Mouse (Mus musculus) heart, adult 8-10 months (tissue): ENCODE measurements around the gene Fbxw9. TPM values are rescaled to one million over a fixed set of nuclear protein-coding genes. Genes with fewer than 3 reads are reported as not detected.
A peak's percentile ranks its signal among the peaks of the same experiment; 100 is the strongest.

ENCODE experiments used
- DNase-seq: peaks from one replicate; pipeline ENCODE4 v3.0.0; 2022; ENCODE audit warnings: low spot score
- microRNA-seq: library from miRNA; unstranded; fragments of <30 nt; microRNA quantifications from one replicate; pipeline ENCODE4 v1.2.0, GENCODE M21; 2022
- total RNA-seq, 4 experiments: library from RNA; stranded (reverse); gene quantifications; 2 replicates each; pipeline ENCODE4 v1.2.4; 2022

Fbxw9 gene
- total RNA-seq, 4 experiments from 2014 or later, result 2.9 to 4.0 (median 3.3) TPM

DNA sequence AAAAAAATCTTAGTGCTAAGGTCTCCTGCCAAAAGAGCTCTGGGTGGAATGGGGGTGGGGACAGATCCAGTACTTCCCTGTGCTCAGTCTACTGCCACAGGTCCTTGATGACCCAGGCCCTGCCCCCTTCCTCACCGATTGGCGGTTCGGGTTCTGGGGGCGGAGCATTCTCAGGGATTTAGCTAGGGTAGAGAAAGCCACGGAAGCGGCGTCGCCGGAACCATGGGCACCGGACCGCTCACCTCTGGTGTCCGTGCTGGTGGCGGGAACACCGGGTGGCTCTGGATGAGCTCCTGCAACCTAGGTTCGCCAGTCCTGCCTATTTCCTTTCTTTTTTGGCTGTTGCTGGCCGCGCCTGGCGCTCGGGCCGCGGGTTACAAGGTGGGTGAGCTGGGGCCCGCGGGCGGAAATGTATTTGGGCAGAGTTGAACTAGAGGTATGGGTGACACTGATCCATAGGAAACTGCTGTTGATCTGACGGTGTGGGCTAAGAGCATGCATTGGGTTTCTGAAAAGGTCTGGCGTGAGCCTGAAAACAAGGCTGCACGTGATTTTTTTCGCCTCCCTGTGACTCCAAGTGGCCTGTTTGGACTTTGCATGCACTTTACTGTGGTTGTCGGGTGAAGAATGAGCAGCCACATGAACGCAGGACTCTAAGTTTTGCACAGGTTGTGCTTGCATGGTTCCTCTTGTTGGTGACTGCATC, 23.4 kb downstream of the Fbxw9 start, which contains the start of gene Man2b1:
TSS of gene Man2b1 (plus strand) at position 163 of the 706 bp plus-strand sequence.
- DNase-seq, result peak; percentile 90

DNA sequence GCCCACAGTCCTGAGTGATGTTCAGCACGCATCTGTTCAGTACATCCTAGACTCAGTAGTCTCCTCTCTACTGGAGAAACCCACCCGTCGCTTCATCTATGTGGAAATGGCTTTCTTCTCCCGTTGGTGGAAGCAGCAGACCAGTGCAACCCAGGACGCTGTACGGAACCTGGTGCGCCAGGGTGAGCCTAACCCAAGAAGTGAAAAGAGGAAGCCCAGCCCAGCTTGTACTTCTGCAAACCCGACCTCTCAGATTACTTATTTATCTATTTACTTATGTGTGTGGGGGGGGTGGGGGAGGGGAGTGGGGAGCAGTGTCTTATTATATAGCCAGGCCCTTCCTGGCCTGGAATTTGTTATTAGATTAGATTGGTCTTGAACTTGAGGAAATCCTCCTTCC, 24.8 kb downstream of the Fbxw9 start:
- no peak for DNase-seq

DNA sequence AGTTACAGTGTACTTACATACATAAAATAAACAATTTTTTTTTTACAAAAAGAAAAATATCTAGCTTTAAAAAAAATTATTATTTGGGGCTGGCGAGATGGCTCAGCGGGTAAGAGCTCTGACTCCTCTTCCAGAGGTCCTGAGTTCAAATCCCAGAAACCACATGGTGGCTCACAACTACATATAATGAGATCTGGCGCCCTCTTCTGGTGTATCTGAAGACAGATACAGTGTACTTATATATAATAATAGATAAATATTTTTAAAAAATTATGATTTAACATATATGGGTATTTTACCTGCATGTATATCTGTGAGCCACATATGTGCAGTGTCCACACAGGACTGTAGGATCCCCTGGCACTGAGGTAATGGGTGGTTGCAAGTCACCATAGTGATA, 26.4 kb downstream of the Fbxw9 start:
- no peak for DNase-seq

DNA sequence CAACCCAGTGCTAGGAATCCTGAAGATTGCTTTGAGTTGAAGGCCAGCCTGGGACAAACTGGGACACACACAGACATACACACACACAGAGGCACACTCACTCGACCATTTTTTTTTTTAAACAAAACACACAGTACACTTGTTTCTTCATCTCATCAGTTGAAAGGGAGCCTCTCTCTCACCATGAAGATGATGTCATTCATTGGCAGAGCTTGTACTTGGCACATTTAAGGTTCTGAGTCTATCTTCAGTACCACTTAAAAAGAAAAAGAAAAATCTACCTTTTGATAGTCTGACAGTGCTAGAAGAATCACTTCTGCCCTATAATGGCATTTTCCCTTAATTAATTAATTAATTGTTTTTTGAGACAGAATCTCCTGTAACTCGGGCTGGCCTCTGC, 28.9 kb downstream of the Fbxw9 start:
- no peak for DNase-seq

DNA sequence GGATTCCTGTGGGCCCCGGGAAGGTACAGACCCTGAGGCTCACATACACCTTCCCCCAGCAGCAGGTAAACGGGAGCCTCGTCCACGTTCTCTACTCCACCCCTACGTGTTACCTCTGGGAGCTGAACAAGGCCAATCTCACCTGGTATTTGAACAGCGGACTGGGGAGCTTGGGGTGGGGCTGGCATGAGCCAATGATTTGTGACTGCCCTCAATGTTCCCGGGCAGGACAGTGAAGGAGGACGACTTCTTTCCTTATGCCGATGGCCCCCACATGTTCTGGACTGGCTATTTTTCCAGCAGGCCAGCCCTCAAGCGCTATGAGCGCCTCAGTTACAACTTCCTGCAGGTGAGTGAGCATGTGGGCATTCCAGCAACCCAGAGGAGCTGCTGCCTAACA, 31.0 kb downstream of the Fbxw9 start:
- DNase-seq, result no peak

DNA sequence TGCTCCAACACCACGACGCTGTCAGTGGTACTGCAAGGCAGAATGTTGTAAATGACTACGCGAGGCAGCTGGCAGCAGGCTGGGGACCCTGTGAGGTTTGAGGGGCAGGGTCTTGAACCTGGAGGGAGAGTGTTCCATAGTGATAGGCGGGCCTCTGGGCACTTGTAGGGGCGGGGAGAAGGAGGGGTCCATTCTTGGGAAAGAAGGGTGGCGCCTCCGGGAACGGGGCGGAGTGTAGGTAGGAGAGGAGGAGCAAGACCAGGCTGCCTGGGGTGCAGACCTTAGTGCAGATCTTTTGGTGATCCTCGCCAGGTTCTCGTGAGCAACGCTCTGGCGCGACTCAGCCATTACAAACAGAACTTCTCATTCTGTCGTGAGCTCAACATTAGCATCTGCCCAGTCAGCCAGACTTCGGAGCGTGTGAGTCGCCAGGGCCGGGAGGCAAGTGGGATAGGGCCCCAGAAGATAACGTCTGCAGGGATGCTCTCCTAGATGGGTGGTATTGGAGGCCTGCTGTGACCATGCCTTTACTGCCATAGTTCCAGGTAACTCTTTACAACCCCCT, 31.8 kb downstream of the Fbxw9 start:
- no peak for DNase-seq

DNA sequence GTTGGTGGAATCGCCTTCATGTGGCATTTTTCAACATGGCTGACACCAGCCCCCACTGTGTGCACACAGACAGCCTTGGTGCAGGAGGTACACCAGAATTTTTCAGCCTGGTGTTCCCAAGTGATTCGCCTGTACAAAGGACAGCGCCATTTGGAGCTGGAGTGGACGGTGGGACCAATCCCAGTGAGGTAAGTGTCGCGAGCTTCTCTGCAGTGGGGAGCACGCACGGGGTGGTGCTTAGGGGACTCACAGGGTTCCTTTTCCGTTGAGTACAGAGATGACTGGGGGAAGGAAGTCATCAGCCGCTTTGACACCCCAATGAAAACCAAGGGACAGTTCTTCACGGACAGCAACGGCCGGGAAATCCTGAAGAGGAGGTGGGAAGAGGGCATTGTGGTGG, 35.2 kb downstream of the Fbxw9 start:
- no peak for DNase-seq

DNA sequence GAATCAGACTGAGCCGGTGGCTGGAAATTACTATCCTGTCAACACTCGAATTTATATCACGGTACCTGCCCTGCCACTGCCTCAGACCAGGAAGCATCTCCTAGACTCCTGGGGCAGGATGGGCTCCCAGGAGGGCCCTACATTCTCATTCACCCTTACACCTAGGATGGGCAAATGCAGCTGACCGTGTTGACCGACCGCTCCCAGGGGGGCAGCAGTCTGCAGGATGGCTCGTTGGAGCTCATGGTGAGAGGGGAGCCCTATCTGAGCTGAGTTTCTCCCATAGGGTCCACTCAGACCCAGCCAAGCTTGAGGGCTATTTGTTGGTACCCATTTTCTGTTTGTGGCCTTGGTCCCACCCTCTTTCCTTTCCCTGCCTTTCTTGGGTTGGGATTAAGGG, 35.7 kb downstream of the Fbxw9 start:
- no peak for DNase-seq

DNA sequence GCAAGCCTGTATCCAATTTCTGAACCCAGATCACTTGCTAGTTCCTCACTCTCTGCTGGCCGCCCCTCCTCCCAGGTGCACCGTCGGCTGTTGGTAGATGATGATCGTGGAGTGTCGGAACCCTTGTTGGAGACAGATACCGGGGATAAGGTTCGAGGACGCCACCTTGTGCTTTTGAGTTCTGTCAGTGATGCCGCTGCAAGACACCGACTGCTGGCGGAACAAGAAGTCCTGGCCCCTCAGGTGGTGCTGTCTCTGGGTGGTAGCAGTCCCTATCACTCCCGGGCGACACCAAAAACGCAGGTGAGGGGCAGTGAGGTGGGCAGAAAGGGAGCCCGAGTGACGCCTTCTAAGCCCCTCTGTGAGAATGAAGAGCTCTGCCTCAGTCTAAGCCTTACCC, 36.3 kb downstream of the Fbxw9 start:
- no peak for DNase-seq

DNA sequence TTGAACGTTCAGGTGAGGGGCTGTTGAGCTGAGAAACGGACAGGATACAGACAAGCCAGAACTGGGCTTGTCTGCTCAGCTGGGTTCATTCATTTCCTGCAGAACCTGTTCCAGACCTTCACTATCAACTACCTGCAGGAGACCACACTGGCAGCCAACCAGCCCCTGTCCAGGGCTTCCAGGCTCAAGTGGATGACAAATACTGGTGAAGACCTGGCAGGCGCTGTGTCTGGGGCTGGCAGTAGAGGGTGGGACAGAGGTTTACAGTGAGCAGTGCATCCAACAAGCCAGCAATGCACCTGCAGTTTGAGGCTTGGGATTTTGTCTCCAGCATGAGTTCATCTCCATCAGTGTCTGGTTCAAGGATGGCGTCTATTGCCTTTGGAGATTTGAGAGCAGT, 37.0 kb downstream of the Fbxw9 start:
- no peak for DNase-seq

DNA sequence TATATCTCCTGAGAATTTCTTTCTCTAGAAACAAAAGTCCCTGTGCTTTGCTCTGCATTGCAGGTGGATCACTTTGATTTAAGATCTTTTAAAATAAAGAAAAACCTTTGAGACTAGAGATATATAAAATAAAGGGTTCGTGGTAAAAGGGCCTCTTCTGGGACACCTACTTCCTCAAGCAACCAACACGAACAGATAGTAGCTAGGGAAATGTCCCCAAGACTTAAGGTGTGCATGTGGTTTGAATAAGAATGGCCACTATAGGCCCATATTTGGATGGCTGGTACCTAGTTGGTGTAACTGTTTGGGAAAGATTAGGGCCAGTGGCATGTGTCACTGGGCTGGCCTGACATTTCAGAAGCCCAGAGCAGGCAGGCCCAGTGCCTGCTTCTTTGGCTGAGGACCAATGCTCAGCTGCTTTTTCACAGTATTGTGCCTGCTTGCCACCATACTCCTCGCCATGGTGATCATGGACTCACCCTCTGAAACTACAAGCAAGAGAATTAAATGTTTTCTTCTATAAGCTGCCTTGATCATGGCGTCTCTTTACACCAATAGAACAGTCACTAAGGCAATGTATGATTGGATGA, 40.3 kb downstream of the Fbxw9 start:
- no peak for DNase-seq

DNA sequence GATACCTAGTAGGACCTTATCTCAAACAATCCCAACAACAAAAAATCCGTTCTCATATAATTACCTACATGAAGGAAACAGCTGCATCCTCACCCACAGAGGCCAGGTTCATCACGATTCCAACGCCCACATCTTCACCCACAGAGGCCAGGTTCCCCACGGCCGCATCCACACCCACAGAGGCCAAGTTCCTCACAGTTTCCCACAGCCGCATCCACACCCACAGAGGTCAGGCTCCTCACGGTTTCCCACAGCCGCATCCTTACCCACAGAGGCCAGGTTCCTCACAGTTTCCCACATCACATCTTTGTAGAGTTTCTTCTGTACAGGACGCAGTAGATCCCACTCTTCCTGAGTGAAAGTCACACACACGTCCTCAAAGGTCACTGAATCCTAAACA, 53.4 kb downstream of the Fbxw9 start:
- DNase-seq, result no peak

DNA sequence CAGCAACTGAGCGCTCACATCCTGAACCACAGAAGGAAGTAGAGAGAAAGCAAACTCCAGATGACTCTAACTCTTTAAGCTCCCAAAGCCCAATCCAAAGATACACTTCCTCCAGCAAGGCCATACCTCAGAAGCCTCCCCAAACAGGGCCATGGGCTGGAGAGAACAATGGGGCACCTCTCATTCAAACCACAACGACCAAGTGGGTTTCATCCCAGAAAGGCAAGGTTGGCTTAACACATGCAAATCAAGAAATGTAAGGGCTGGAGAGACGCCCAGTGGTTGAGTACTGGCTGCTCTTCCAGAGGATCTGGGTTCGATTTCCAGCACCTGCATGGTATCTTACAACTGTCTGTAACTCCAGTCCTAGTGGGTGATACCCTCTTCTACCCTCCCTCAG, 55.6 kb downstream of the Fbxw9 start:
- DNase-seq, result no peak

Small RNA genes within 50 kb of the gene (microRNA-seq; reads per million reads assigned to microRNA genes)
- gene Gm23388 (0.84 reads per million), gene Mir7070 (1.4 reads per million)

Other genes starting within 250 kb of the Fbxw9 start
- 10 to 100 TPM; 10.3 to 13.2 (median 12.0) TPM for gene Dand5, start 237.2 kb upstream of the Fbxw9 start, total RNA-seq
- 10 to 100 TPM; 31.0 to 34.9 (median 33.1) TPM for gene Gadd45gip1, start 228.5 kb upstream of the Fbxw9 start, total RNA-seq
- gene Rad23a, start 219.4 kb upstream of the Fbxw9 start, total RNA-seq, result 10 to 100 TPM; 82.8 to 92.9 (median 89.3) TPM
- gene Calr, start 213.1 kb upstream of the Fbxw9 start, total RNA-seq, result 100 to 1,000 TPM; 330 to 410 (median 343) TPM
- gene Farsa, start 203.1 kb upstream of the Fbxw9 start, total RNA-seq, result 10 to 100 TPM; 19.9 to 24.6 (median 22.9) TPM
- gene Syce2, start 187.9 kb upstream of the Fbxw9 start, total RNA-seq, result 1 to 10 TPM; 2.2 to 5.9 (median 4.1) TPM
- gene Gcdh, start 166.1 kb upstream of the Fbxw9 start, total RNA-seq, result 10 to 100 TPM; 77.8 to 99.2 (median 86.0) TPM
- not detected for gene Klf1, start 158.1 kb upstream of the Fbxw9 start, total RNA-seq
- 10 to 100 TPM in 3 of 4 experiments, 1 to 10 TPM in 1; 7.9 to 15.7 (median 12.3) TPM for gene Dnase2a, start 151.5 kb upstream of the Fbxw9 start, total RNA-seq
- gene Mast1, start 122.7 kb upstream of the Fbxw9 start, total RNA-seq, result under 1 TPM; 0.06 to 0.19 (median 0.13) TPM
- gene Rtbdn, start 113.1 kb upstream of the Fbxw9 start, total RNA-seq, result not detected
- 1 to 10 TPM in 2 of 4 experiments, not detected in 2; 2.4 to 5.9 TPM for gene Gm49661, start 90.6 kb upstream of the Fbxw9 start, total RNA-seq
- gene Prdx2, start 90.5 kb upstream of the Fbxw9 start, total RNA-seq, result 100 to 1,000 TPM; 644 to 711 (median 676) TPM
- 10 to 100 TPM; 41.9 to 61.3 (median 55.0) TPM for gene Rnaseh2a, start 90.3 kb upstream of the Fbxw9 start, total RNA-seq
- 10 to 100 TPM; 17.8 to 32.3 (median 23.9) TPM for gene Junb, start 81.3 kb upstream of the Fbxw9 start, total RNA-seq
- gene Hook2, start 69.5 kb upstream of the Fbxw9 start, total RNA-seq, result 1 to 10 TPM; 1.9 to 3.5 (median 2.7) TPM
- gene Best2, start 45.5 kb upstream of the Fbxw9 start, total RNA-seq, result not detected
- gene Asna1, start 34.8 kb upstream of the Fbxw9 start, total RNA-seq, result 10 to 100 TPM; 63.5 to 72.5 (median 65.4) TPM
- gene Trir, start 33.2 kb upstream of the Fbxw9 start, total RNA-seq, result 10 to 100 TPM; 76.6 to 90.6 (median 78.6) TPM
- gene Tnpo2, start 23.1 kb upstream of the Fbxw9 start, total RNA-seq, result 10 to 100 TPM; 29.6 to 32.4 (median 30.8) TPM
- gene Gm5741, start 7.9 kb downstream of the Fbxw9 start, total RNA-seq, result not detected
- 10 to 100 TPM; 32.7 to 36.4 (median 35.5) TPM for gene Dhps, start 11.7 kb downstream of the Fbxw9 start, total RNA-seq
- gene Wdr83os, start 20.7 kb downstream of the Fbxw9 start, total RNA-seq, result 10 to 100 TPM; 40.8 to 45.3 (median 43.6) TPM
- 10 to 100 TPM; 26.6 to 32.4 (median 30.0) TPM for gene Wdr83, start 21.3 kb downstream of the Fbxw9 start, total RNA-seq
- 10 to 100 TPM; 21.9 to 36.3 (median 26.3) TPM for gene Man2b1, start 23.2 kb downstream of the Fbxw9 start, total RNA-seq
- gene Zfp791, start 63.0 kb downstream of the Fbxw9 start, total RNA-seq, result 1 to 10 TPM; 2.1 to 3.0 (median 2.7) TPM
- not detected for gene Cks1brt, start 91.9 kb downstream of the Fbxw9 start, total RNA-seq
- not detected for gene Olfr371, start 165.9 kb downstream of the Fbxw9 start, total RNA-seq
- gene Orc6, start 239.6 kb downstream of the Fbxw9 start, total RNA-seq, result 1 to 10 TPM; 5.0 to 7.0 (median 5.3) TPM
- gene Vps35, start 239.7 kb downstream of the Fbxw9 start, total RNA-seq, result 10 to 100 TPM; 66.9 to 68.9 (median 67.8) TPM